Mouse (Mus musculus) layer of hippocampus, adult 9-11 months (tissue): ENCODE results near the gene Lypd5.
A peak's percentile ranks its signal among the peaks of the same experiment; 100 is the strongest.

Source experiments
- DNase-seq: peaks from one replicate; pipeline ENCODE4 v3.0.0; 2022

Lypd5 gene

GRCm38 (mm10) chr7:24348896-24349295 is at the start of gene Lypd5:
TSS of gene Lypd5 (plus strand) at chr7:24349196.
- DNase-seq, result no peak

GRCm38 (mm10) chr7:24299823-24300481 is 49.0 kb upstream of the Lypd5 start:
- DNase-seq, result peak; percentile 21

- DNase-seq, result no peak
Observed at GRCm38 (mm10) chr7:24300771-24301282, 48.2 kb upstream of the Lypd5 start, which contains the start of gene Zfp61. TSS of gene Zfp61 (minus strand) at chr7:24301232.

GRCm38 (mm10) chr7:24315726-24316566 is 33.0 kb upstream of the Lypd5 start:
- DNase-seq, result peak; percentile 21

- peak; percentile 96 for DNase-seq
Observed at GRCm38 (mm10) chr7:24316567-24317092, 32.4 kb upstream of the Lypd5 start, which contains the start of gene Zfp94. TSS of gene Zfp94 (minus strand) at chr7:24316666.

- no peak for DNase-seq
Observed at GRCm38 (mm10) chr7:24318942-24319341, 30.1 kb upstream of the Lypd5 start.

GRCm38 (mm10) chr7:24322593-24322992 is 26.4 kb upstream of the Lypd5 start:
- DNase-seq, result no peak

DNA sequence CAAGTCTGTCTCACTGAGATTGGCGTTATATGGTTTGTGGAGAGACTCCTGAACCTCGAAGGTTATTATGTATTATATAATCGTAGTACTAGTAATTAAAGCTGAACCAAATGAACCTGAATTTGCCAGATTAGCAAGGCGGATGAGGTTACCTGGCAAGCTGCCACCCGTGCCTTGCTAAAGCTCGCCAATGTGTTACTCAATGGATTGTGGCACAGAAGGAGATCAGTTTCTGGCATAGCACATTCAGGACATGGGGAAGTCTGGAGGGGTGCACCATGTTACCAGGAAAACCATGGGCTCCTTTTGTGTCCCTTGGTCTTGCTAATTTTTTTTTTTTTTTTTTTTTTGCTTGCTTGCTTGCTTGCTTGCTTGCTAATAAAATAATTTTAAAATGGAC is 23.8 kb upstream of the Lypd5 start:
- no peak for DNase-seq

DNA sequence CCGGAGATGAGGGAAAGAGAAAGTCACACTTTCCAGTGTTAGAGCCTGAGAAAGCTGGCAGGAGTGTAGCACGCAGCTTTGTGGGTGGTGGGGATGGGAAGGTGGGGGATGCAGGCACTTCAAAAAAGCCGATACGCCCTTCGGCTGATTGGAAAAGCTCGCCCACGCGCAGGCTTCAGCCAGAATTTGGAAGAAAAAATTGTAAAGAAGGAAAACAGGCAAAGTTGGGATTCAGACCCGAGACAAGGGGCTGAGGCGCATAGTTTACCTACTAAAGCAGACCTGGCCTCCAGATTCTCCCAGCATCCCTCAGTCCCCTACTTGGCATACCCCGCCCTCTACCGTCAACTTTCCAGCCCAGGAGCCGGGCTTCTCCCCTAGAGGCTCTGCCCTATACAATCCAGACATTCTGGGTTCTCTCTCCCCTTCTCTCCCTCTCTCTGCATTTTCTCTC is 23.3 kb upstream of the Lypd5 start:
- DNase-seq, result peak; percentile 44

DNA sequence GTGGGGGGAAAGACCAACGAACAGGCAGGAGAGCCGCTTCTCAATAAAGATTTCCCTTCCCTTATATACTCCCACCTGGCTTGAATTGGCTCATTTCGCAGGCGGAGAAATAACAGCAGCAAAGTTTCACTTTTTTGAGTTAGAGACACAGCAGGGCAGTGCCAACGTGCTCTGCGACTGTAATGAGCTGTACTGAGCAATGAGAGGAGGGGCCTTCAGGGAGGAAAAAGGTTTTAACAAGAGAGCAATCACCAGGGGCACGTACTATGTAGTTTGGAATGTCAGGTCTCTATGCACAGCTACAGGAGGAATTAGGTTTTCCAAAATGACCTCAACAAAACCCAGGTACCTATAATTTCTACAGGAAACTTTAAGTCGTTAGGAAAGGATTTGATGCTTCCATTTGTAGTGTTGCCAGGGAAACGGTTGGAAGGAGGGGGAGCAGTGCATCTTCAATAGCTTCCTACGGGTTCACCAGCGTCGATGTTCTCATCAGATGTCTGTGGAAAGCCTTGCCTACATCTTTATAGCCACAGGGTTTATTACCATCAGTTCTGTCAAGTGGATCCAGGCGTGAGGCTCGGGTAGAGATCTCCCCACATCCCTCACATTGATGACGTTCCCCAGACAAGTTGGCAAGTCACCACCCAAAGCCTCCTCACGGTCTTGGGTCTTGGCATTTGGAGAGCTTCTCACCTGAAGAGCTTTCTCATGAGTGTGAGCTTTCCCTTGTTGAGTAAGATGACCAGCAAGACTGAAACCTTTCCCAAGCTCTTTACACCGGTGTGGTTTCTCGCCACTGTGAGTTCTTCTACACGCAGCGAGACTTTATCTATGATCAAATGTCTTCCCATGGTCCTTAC is 22.5 kb upstream of the Lypd5 start:
- DNase-seq, result no peak

GRCm38 (mm10) chr7:24327281-24327975 is 21.6 kb upstream of the Lypd5 start:
- DNase-seq, result no peak

DNA sequence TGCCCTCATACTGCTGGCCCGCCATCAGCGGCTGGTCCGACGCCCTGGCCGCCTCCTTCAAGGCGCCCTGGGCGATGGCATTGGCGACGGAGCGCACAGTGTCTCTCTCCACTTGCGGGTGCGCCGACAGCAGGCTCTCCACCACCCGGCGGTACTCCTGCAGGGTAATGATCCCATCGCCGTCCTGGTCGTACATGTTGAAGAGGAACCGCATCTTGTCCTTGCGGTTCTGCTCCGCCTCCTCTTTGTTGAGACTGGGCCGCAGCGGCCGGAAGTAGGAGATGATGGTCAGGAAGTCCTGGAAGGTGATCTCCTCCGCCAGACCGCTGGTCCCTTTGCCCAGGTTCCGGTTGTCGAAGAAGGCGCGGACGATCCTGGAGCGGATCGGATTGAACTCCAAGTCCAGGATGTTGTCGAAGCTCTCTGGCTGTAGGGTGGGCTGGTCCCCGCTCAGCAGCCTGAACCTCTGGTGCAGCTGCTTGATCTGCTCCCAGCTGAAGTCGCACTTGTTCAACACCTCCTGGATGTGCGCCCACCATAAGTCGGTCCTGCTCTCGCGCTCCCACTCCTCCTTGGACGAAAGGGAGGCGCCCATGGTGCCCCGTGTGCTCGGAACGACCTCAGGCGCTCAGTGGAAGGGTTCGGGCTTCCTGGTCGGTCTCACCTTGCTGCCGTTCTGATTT is 15.6 kb upstream of the Lypd5 start, which contains the start of gene Tescl:
Tescl (minus strand) TSS at position 633 of the 683 bp plus-strand sequence.
- DNase-seq, result no peak

- DNase-seq, result peak; percentile 69
Observed at GRCm38 (mm10) chr7:24335699-24336309, 13.2 kb upstream of the Lypd5 start.

- DNase-seq, result no peak
Observed at GRCm38 (mm10) chr7:24338241-24338640, 10.8 kb upstream of the Lypd5 start.

DNA sequence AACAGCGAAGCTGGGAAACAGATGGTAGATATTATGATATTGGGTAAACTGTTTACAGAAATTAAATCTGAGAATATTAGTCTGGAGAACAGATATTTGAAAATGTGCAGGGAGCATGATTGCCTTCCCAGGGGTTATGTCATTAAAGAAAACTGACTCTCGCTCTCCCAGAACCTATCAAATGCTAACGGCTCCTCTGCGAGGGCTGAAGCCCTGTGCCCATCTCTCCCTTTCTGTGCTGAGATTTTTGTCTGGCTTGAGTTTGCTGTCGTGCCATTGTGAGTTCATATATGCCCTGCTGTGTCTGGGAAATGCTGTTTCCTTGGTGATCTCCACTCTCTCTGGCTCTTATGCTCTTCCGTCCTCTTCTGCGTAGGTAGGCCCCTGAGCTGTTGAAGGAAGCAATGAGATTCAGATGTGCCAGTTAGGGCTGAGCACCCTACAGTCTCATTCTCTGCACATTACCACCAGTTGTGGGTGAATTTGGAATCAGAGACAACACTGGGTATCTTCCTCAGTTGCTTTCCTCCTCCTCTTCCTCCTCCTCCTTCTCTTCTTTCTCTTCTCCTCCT is 5.2 kb upstream of the Lypd5 start:
- DNase-seq, result no peak

DNA sequence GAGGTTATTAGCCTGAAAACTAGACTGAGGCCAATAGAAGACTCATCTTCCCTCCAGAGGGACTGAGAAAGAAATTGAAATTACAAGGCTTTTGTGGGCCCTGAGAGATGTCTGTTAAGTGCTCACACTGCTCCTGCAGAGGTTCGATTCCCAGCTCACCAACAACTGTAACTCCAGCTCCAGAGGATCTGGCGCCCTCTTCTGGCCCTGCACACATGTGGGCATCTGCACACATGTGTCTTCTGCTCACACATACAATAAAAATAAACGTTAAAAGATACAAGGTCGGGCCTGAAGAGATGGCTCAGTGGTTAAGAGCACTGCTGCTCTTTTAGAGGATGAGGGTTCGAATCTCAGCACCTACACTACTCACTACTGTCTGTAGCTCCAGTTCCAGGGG is 2.6 kb upstream of the Lypd5 start:
- DNase-seq, result no peak

DNA sequence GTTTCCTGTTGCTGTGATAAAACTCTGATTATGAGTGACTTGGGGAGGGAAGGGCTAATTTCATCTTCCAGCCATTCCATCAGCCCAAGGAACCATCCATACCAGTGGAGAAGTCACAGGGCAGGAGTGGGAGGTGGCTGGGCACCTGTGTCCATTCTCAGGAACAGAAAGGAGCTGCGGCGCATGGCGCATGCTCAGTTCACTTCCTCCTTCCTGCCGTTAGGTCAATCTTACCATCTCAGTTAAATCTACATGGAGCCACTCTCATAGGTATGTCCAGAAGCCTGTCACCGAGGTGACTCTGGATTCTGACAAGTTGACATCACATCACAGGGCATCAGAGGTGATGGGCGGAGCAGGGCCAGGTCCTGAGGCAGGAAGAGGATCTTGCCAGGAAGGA is 6.7 kb downstream of the Lypd5 start:
- DNase-seq, result no peak

DNA sequence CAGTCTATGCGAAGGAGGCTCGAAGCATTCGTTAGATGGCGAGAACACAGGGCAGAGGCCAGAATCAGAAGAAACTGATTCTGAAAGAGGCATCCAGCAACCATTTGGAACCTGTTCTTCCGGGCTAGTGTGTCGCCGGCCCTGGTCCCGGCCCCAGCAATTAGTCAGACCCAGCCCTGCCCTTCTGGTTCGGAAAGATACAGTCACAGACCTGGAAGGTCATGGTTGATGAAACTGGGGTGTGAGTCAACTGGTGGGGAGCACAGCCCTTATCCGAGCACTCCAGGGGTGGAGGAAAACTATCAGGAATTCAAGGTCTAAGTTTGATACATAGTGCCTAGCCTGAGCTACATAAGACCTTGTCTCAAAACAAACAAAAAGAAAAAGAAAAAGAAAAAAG is 7.1 kb downstream of the Lypd5 start:
- DNase-seq, result no peak

DNA sequence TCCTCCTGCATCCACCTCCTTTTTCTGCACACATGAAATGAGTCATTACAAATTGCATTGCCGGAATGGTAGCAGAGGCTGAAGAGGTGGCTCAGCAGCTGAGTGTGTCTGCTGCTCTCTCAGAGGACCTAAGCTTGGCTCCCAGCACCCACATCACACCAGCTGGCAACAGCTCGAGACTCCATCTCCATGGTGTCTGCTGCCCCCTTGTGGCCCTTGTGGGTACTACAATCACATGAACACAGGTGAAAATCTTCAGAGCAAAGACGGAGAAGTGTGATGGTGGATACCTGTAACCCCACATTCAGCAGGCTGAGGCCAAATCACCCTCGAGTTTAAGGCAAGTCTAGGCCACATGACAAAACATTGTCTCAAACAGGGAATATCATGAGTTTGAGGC is 8.9 kb downstream of the Lypd5 start:
- no peak for DNase-seq

DNA sequence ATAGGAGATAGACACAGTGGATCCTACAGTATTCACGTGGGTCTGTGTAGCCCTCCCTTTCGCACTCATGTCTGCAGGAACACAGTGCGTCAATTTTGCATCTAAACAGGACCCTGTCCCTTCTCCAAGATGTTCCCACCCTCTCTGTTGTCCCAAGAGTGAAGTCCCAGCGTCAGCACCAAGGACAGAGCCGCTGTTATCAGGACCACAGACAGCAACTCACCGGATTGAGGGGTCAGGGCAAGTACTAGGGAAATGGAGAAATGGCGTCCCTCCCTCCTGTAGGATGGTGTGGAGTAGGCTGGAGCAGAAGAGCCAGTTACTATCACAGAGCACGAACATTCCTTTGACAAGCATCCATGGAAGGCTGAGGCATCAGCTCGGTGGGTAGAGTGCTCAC is 10.3 kb downstream of the Lypd5 start:
- no peak for DNase-seq
